Mouse (Mus musculus): ENCODE results near the gene Slc27a5. TPM values are rescaled to one million over a fixed set of nuclear protein-coding genes. Genes with fewer than 3 reads are reported as not detected.
A peak's percentile ranks its signal among the peaks of the same experiment; 100 is the strongest.

The Slc27a5 gene
- polyA plus RNA-seq, 1 experiment from 2014 or later: 1.1 TPM

GRCm38 (mm10) chr7:13003380-13003779 lies 5.4 kb upstream of the Slc27a5 start:
- Histone ChIP-seq H3K4me3 (ENCODE audit: low read depth, low read length) (no peak overlapping the region), H3K36me3 (ENCODE audit: control insufficient read depth, insufficient read depth, low read length) (peaks cover 28% of the 10 kb centered on the region), H3K27ac (ENCODE audit: low read depth, low read length) (no peak overlapping the region), H3K4me2 (no peak overlapping the region), H3K27me3 (replicated peaks; ENCODE audit: control insufficient read depth, insufficient read depth, low read length) (no peaks in the 10 kb centered on the region; the same call in 1 of the 2 replicates), H3K4me1 (replicated peaks; ENCODE audit: control insufficient read depth, insufficient read depth, low read length) (peaks cover 2% of the 10 kb centered on the region), H3K9me3 (ENCODE audit: control insufficient read depth, low read length) (no peaks in the 10 kb centered on the region), H3K9ac (ENCODE audit: low read depth, low read length) (no peak overlapping the region)
- WGBS: 70% methylated on average over 5 of the region's 5 CpGs
- no peak for ATAC-seq (replicated peaks; ENCODE audit: low FRiP score)
- no peak for DNase-seq (ENCODE audit: low spot score)

GRCm38 (mm10) chr7:13001584-13001983 lies 3.6 kb upstream of the Slc27a5 start:
- Histone ChIP-seq H3K27me3 (replicated peaks; ENCODE audit: control insufficient read depth, insufficient read depth, low read length) (no peaks in the 10 kb centered on the region), H3K27ac (ENCODE audit: low read depth, low read length) (no peak overlapping the region), H3K9ac (ENCODE audit: low read depth, low read length) (no peak overlapping the region), H3K9me3 (ENCODE audit: control insufficient read depth, low read length) (no peaks in the 10 kb centered on the region), H3K4me1 (replicated peaks; ENCODE audit: control insufficient read depth, insufficient read depth, low read length) (no peaks in the 10 kb centered on the region), H3K4me2 (no peak overlapping the region), H3K4me3 (ENCODE audit: low read depth, low read length) (no peak overlapping the region), H3K36me3 (ENCODE audit: control insufficient read depth, insufficient read depth, low read length) (peaks cover 14% of the 10 kb centered on the region; the same call in 1 of the 2 replicates)
- DNase-seq (ENCODE audit: low spot score) (no peak), ATAC-seq (replicated peaks; ENCODE audit: low FRiP score) (no peak)
- WGBS: 58% methylated on average over 1 of the region's 1 CpGs

- no peaks in the 10 kb centered on the region for H3K27me3 ChIP-seq (replicated peaks; ENCODE audit: control insufficient read depth, insufficient read depth, low read length)
- no peaks in the 10 kb centered on the region for H3K36me3 ChIP-seq (ENCODE audit: control insufficient read depth, insufficient read depth, low read length)
- no peak within 1 kb of the TSS for H3K27ac ChIP-seq (ENCODE audit: low read depth, low read length)
- no peaks in the 10 kb centered on the region for H3K4me1 ChIP-seq (replicated peaks; ENCODE audit: control insufficient read depth, insufficient read depth, low read length)
- H3K4me2 ChIP-seq: no peak within 1 kb of the TSS
- ATAC-seq (replicated peaks; ENCODE audit: low FRiP score) (no peak), DNase-seq (ENCODE audit: low spot score) (no peak)
- H3K9me3 ChIP-seq (ENCODE audit: control insufficient read depth, low read length): no peaks in the 10 kb centered on the region
- no peak within 1 kb of the TSS for H3K9ac ChIP-seq (ENCODE audit: low read depth, low read length)
- WGBS: 84% methylated on average over 3 of the region's 3 CpGs
- H3K4me3 ChIP-seq (ENCODE audit: low read depth, low read length): no peak within 1 kb of the TSS
These were observed 859 bp upstream of the Slc27a5 start, which contains the start of gene Trim28 for GRCm38 (mm10) chr7:12998851-12999250. Gene Trim28, plus strand, starts transcription at chr7:12999114.

- H3K4me3 ChIP-seq (ENCODE audit: low read depth, low read length): no peak overlapping the region
- ATAC-seq (replicated peaks; ENCODE audit: low FRiP score): no peak
- DNase-seq (ENCODE audit: low spot score): no peak
- H3K4me1 ChIP-seq (replicated peaks; ENCODE audit: control insufficient read depth, insufficient read depth, low read length): no peaks in the 10 kb centered on the region
- no peaks in the 10 kb centered on the region for H3K9me3 ChIP-seq (ENCODE audit: control insufficient read depth, low read length)
- no peaks in the 10 kb centered on the region for H3K36me3 ChIP-seq (ENCODE audit: control insufficient read depth, insufficient read depth, low read length)
- 65% methylated on average over 5 of the region's 5 CpGs for WGBS
- H3K27me3 ChIP-seq (replicated peaks; ENCODE audit: control insufficient read depth, insufficient read depth, low read length): no peaks in the 10 kb centered on the region
- no peak overlapping the region for H3K27ac ChIP-seq (ENCODE audit: low read depth, low read length)
- H3K9ac ChIP-seq (ENCODE audit: low read depth, low read length): no peak overlapping the region
- no peak overlapping the region for H3K4me2 ChIP-seq
These were observed 762 bp downstream of the Slc27a5 start for GRCm38 (mm10) chr7:12997230-12997629.

- Histone ChIP-seq H3K27ac (ENCODE audit: low read depth, low read length) (no peak overlapping the region), H3K9ac (ENCODE audit: low read depth, low read length) (no peak overlapping the region), H3K27me3 (replicated peaks; ENCODE audit: control insufficient read depth, insufficient read depth, low read length) (no peaks in the 10 kb centered on the region), H3K4me3 (ENCODE audit: low read depth, low read length) (no peak overlapping the region), H3K36me3 (ENCODE audit: control insufficient read depth, insufficient read depth, low read length) (no peaks in the 10 kb centered on the region), H3K4me2 (no peak overlapping the region), H3K4me1 (replicated peaks; ENCODE audit: control insufficient read depth, insufficient read depth, low read length) (no peaks in the 10 kb centered on the region), H3K9me3 (ENCODE audit: control insufficient read depth, low read length) (no peaks in the 10 kb centered on the region)
- ATAC-seq (replicated peaks; ENCODE audit: low FRiP score) (no peak), DNase-seq (ENCODE audit: low spot score) (no peak)
These were observed 2.1 kb downstream of the Slc27a5 start for GRCm38 (mm10) chr7:12995862-12996261.

GRCm38 (mm10) chr7:12993148-12993547 lies 4.8 kb downstream of the Slc27a5 start:
- no peaks in the 10 kb centered on the region for H3K9me3 ChIP-seq (ENCODE audit: control insufficient read depth, low read length)
- WGBS: 83% methylated on average over 10 of the region's 10 CpGs
- H3K4me3 ChIP-seq (ENCODE audit: low read depth, low read length): no peak overlapping the region
- ATAC-seq (replicated peaks; ENCODE audit: low FRiP score) (no peak), DNase-seq (ENCODE audit: low spot score) (no peak)
- no peak overlapping the region for H3K27ac ChIP-seq (ENCODE audit: low read depth, low read length)
- peaks cover 2% of the 10 kb centered on the region for H3K4me1 ChIP-seq (replicated peaks; ENCODE audit: control insufficient read depth, insufficient read depth, low read length)
- no peak overlapping the region for H3K4me2 ChIP-seq
- no peak overlapping the region for H3K9ac ChIP-seq (ENCODE audit: low read depth, low read length)
- no peaks in the 10 kb centered on the region for H3K36me3 ChIP-seq (ENCODE audit: control insufficient read depth, insufficient read depth, low read length)
- no peaks in the 10 kb centered on the region for H3K27me3 ChIP-seq (replicated peaks; ENCODE audit: control insufficient read depth, insufficient read depth, low read length)

GRCm38 (mm10) chr7:12992222-12992621 lies 5.8 kb downstream of the Slc27a5 start:
- no peak overlapping the region for H3K27ac ChIP-seq (ENCODE audit: low read depth, low read length)
- peaks cover 12% of the 10 kb centered on the region for H3K4me1 ChIP-seq (replicated peaks; ENCODE audit: control insufficient read depth, insufficient read depth, low read length)
- no peak overlapping the region for H3K9ac ChIP-seq (ENCODE audit: low read depth, low read length)
- no peaks in the 10 kb centered on the region for H3K27me3 ChIP-seq (replicated peaks; ENCODE audit: control insufficient read depth, insufficient read depth, low read length)
- DNase-seq (ENCODE audit: low spot score) (no peak), ATAC-seq (replicated peaks; ENCODE audit: low FRiP score) (no peak)
- WGBS: 4% methylated on average over 3 of the region's 3 CpGs
- no peaks in the 10 kb centered on the region for H3K9me3 ChIP-seq (ENCODE audit: control insufficient read depth, low read length)
- H3K4me3 ChIP-seq (ENCODE audit: low read depth, low read length): no peak overlapping the region
- no peak overlapping the region for H3K4me2 ChIP-seq
- H3K36me3 ChIP-seq (ENCODE audit: control insufficient read depth, insufficient read depth, low read length): no peaks in the 10 kb centered on the region

- Histone ChIP-seq H3K9me3 (ENCODE audit: control insufficient read depth, low read length) (no peaks in the 10 kb centered on the region), H3K9ac (ENCODE audit: low read depth, low read length) (no peak overlapping the region), H3K27ac (ENCODE audit: low read depth, low read length) (peak overlapping the region; percentile 71), H3K27me3 (replicated peaks; ENCODE audit: control insufficient read depth, insufficient read depth, low read length) (no peaks in the 10 kb centered on the region), H3K36me3 (ENCODE audit: control insufficient read depth, insufficient read depth, low read length) (no peaks in the 10 kb centered on the region), H3K4me2 (peak overlapping the region; percentile 26), H3K4me1 (replicated peaks; ENCODE audit: control insufficient read depth, insufficient read depth, low read length) (peaks cover 13% of the 10 kb centered on the region), H3K4me3 (ENCODE audit: low read depth, low read length) (no peak overlapping the region)
- ATAC-seq (replicated peaks; ENCODE audit: low FRiP score) (peak; percentile 86), DNase-seq (ENCODE audit: low spot score) (no peak)
- 58% methylated on average over 8 of the region's 8 CpGs for WGBS
These were observed 10.4 kb downstream of the Slc27a5 start for GRCm38 (mm10) chr7:12987409-12988189.

- H3K4me1 ChIP-seq (replicated peaks; ENCODE audit: control insufficient read depth, insufficient read depth, low read length): peaks cover 13% of the 10 kb centered on the region
- no peaks in the 10 kb centered on the region for H3K9me3 ChIP-seq (ENCODE audit: control insufficient read depth, low read length)
- H3K4me2 ChIP-seq: no peak overlapping the region
- H3K27ac ChIP-seq (ENCODE audit: low read depth, low read length): peak overlapping the region; percentile 71; the same call in 1 of the 2 replicates
- no peaks in the 10 kb centered on the region for H3K36me3 ChIP-seq (ENCODE audit: control insufficient read depth, insufficient read depth, low read length)
- DNase-seq (ENCODE audit: low spot score): no peak
- 74% methylated on average over 8 of the region's 8 CpGs for WGBS
- no peak overlapping the region for H3K4me3 ChIP-seq (ENCODE audit: low read depth, low read length)
- no peak overlapping the region for H3K9ac ChIP-seq (ENCODE audit: low read depth, low read length)
- H3K27me3 ChIP-seq (replicated peaks; ENCODE audit: control insufficient read depth, insufficient read depth, low read length): no peaks in the 10 kb centered on the region
- no peak for ATAC-seq (replicated peaks; ENCODE audit: low FRiP score)
These were observed 11.1 kb downstream of the Slc27a5 start for GRCm38 (mm10) chr7:12986906-12987305.

Data from liver, embryonic 11.5 days (tissue).